Comparison of ENCODE assay signal across 8 mouse cellular contexts in the genomic region with DNA sequence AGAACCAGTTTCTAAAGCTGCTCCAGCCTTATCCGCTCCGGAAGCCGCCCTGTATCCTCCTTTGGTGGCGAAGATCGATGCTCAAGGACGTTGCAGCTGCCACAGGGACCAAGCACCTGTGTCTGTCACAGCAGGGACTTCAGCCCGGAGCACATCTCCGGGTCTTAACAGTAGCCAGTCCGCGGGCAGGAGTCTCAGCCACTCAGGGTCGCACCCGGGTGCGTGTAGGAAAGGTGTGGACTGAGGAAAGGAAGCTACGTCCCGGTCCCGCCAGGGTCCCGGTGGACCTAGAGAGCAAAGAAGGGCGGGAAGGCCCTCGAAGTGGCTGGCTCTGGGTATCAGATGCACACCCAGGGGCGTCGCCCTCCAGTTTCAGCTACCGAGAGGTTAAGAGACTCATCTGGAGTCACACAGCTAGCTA. TPM values are rescaled to one million over a fixed set of nuclear protein-coding genes. Genes with fewer than 3 reads are reported as not detected.
DNase-seq lines count a peak whose midpoint lies in the region; ATAC-seq and TF ChIP-seq lines count a peak whose summit lies in the region.

No protein-coding gene starts in this region.

- H3K36me3 ChIP-seq in CH12.LX (replicated peaks in 1 of 2; ENCODE audit: control insufficient read depth in 1 of 2, insufficient read depth in 1 of 2, low read length in 1 of 2): peaks cover 0 to 4% of the 10 kb centered on the region in 2 experiments
- H3K36me3 ChIP-seq in hindbrain, embryonic 14.5 days (replicated peaks; ENCODE audit: control insufficient read depth, insufficient read depth): no peaks in the 10 kb centered on the region
- no peaks in the 10 kb centered on the region for H3K36me3 ChIP-seq in limb, embryonic 15.5 days
- H3K36me3 ChIP-seq in midbrain, embryonic 13.5 days: no peaks in the 10 kb centered on the region

- H3K4me2 ChIP-seq in CH12.LX (ENCODE audit: insufficient read depth, low read depth, poor library complexity, severe bottlenecking): peak overlapping the region; percentile 57
- peak overlapping the region; percentile 51 for H3K4me2 ChIP-seq in hindbrain, embryonic 14.5 days (replicated peaks)
- peak overlapping the region; percentile 76 for H3K4me2 ChIP-seq in limb, embryonic 15.5 days
- peak overlapping the region; percentile 62 for H3K4me2 ChIP-seq in midbrain, embryonic 13.5 days (replicated peaks)

- no peaks in the 10 kb centered on the region for H3K27me3 ChIP-seq in CH12.LX (replicated peaks)
- peaks cover 70% of the 10 kb centered on the region for H3K27me3 ChIP-seq in hindbrain, embryonic 14.5 days (ENCODE audit: control insufficient read depth, insufficient read depth, low read length)
- H3K27me3 ChIP-seq in limb, embryonic 15.5 days: peaks cover 56% of the 10 kb centered on the region
- peaks cover 64% of the 10 kb centered on the region for H3K27me3 ChIP-seq in midbrain, embryonic 13.5 days

- WGBS in hindbrain, embryonic 14.5 days: 1% methylated on average over 22 of the region's 22 CpGs
- 1% methylated on average over 22 of the region's 22 CpGs for WGBS in limb, embryonic 15.5 days
- WGBS in midbrain, embryonic 13.5 days: under 1% methylated on average over 22 of the region's 22 CpGs

- peak overlapping the region; percentile 68; the same call in 1 of the 2 replicates for H3K9ac ChIP-seq in CH12.LX (ENCODE audit: insufficient read depth, low read depth)
- H3K9ac ChIP-seq in hindbrain, embryonic 14.5 days: peak overlapping the region; percentile 51; the same call in 1 of the 2 replicates
- H3K9ac ChIP-seq in limb, embryonic 15.5 days: 0 out of 2 replicates have a peak overlapping the region, but pooled peaks have one; percentile 15
- peak overlapping the region; percentile 43 for H3K9ac ChIP-seq in midbrain, embryonic 13.5 days (replicated peaks)

- no peak for TF ChIP-seq CTCF in CH12.LX (conservative IDR thresholded peaks at IDR 0.05 in 1 of 2, IDR thresholded peaks at IDR 0.05 in 1 of 2; ENCODE audit: low read depth in 2 of 2, low read length in 2 of 2)
- TF ChIP-seq CTCF in bone marrow macrophage, adult 2 months (IDR thresholded peaks at IDR 0.05; ENCODE audit: low read depth, low read length): no peak
- TF ChIP-seq CTCF in gastrocnemius, adult 2 months (IDR thresholded peaks at IDR 0.05): no peak

- H3K27ac ChIP-seq in CH12.LX (ENCODE audit: insufficient read depth, low read depth): peak overlapping the region; percentile 83
- no peak overlapping the region for H3K27ac ChIP-seq in bone marrow macrophage, adult 2 months (ENCODE audit: insufficient read depth, low read depth, low read length)
- peak overlapping the region; percentile 98 for H3K27ac ChIP-seq in gastrocnemius, adult 2 months
- H3K27ac ChIP-seq in hindbrain, embryonic 14.5 days: peak overlapping the region; percentile 15; the same call in 1 of the 2 replicates
- peak overlapping the region; percentile 73 for H3K27ac ChIP-seq in limb, embryonic 15.5 days
- peak overlapping the region; percentile 10; the same call in 1 of the 2 replicates for H3K27ac ChIP-seq in midbrain, embryonic 13.5 days

- no peak for TF ChIP-seq RAD21 in CH12.LX (IDR thresholded peaks at IDR 0.05; ENCODE audit: low read depth, low read length)

- TF ChIP-seq POLR2A in CH12.LX (IDR thresholded peaks at IDR 0.05; ENCODE audit: low read depth, low read length): peak; percentile 51; the same call in 1 of the 2 replicates
- TF ChIP-seq POLR2A in bone marrow macrophage, adult 2 months (IDR thresholded peaks at IDR 0.05; ENCODE audit: borderline replicate concordance, low read depth, low read length): no peak

- H3K79me2 ChIP-seq in CH12.LX (replicated peaks; ENCODE audit: control insufficient read depth, extremely low read depth, insufficient read depth, poor library complexity, severe bottlenecking): peaks cover 22% of the 10 kb centered on the region

- dilution Hi-C loops in CH12.LX (cut with MboI; ENCODE audit: extremely low pct_ligation_motif_present, extremely low pct_unique_long_range_greater_than_20kb, low sequenced_read_pairs): no loop called here

- TF ChIP-seq EP300 in CH12.LX (IDR thresholded peaks at IDR 0.05; ENCODE audit: low read length): peak; percentile 43; the same call in 1 of the 2 replicates

- intact Hi-C loops in gastrocnemius, adult 2 months (cut with DNase I): loop anchor here (2.0 to 5.0 kb wide), 2 partner anchors 45 to 133 kb away; partner anchors contain the start of gene Rps17

- peak overlapping the region; percentile 65 to 78 (median 76) for H3K4me3 ChIP-seq in CH12.LX (replicated peaks in 1 of 3; ENCODE audit: low read depth in 2 of 3, low read length in 2 of 3, poor library complexity in 1 of 3)
- H3K4me3 ChIP-seq in bone marrow macrophage, adult 2 months (ENCODE audit: insufficient read depth, low read length): peak overlapping the region; percentile 63
- H3K4me3 ChIP-seq in gastrocnemius, adult 2 months: peak overlapping the region; percentile 91
- H3K4me3 ChIP-seq in hindbrain, embryonic 14.5 days (replicated peaks; ENCODE audit: low read length): peak overlapping the region; percentile 35
- peak overlapping the region; percentile 54 for H3K4me3 ChIP-seq in limb, embryonic 15.5 days
- H3K4me3 ChIP-seq in midbrain, embryonic 13.5 days (replicated peaks): peak overlapping the region; percentile 47

- no peaks in the 10 kb centered on the region for H3K9me3 ChIP-seq in CH12.LX (replicated peaks; ENCODE audit: low read length)
- no peaks in the 10 kb centered on the region for H3K9me3 ChIP-seq in hindbrain, embryonic 14.5 days (ENCODE audit: control insufficient read depth, low read length)
- H3K9me3 ChIP-seq in limb, embryonic 15.5 days: no peaks in the 10 kb centered on the region
- H3K9me3 ChIP-seq in midbrain, embryonic 13.5 days: no peaks in the 10 kb centered on the region

- ATAC-seq in hindbrain, embryonic 14.5 days (ENCODE audit: low FRiP score): peak; percentile 36; the same call in 1 of the 2 replicates
- no peak for ATAC-seq in limb, embryonic 15.5 days (ENCODE audit: insufficient number of reproducible peaks, low FRiP score, low TSS enrichment, low read depth)
- ATAC-seq in midbrain, embryonic 13.5 days: peak; percentile 44

- peaks cover 5 to 49% of the 10 kb centered on the region in 2 experiments; a peak in 3 of 4 replicates for H3K4me1 ChIP-seq in CH12.LX (ENCODE audit: control insufficient read depth in 1 of 2, insufficient read depth in 2 of 2)
- H3K4me1 ChIP-seq in bone marrow macrophage, adult 2 months (ENCODE audit: control insufficient read depth, insufficient read depth, low read length): peaks cover 16% of the 10 kb centered on the region
- no peaks in the 10 kb centered on the region; the same call in 1 of the 2 replicates for H3K4me1 ChIP-seq in hindbrain, embryonic 14.5 days (replicated peaks; ENCODE audit: control insufficient read depth, insufficient read depth, low read length)
- H3K4me1 ChIP-seq in limb, embryonic 15.5 days: peaks cover 27% of the 10 kb centered on the region
- peaks cover 18% of the 10 kb centered on the region for H3K4me1 ChIP-seq in midbrain, embryonic 13.5 days (replicated peaks)

- peak; percentile 85 for DNase-seq in CH12.LX (ENCODE audit: extremely low read depth)
- DNase-seq in gastrocnemius, adult 2 months: peak; percentile 78
- no peak for DNase-seq in hindbrain, embryonic 14.5 days (ENCODE audit: low spot score)
- DNase-seq in spleen, postnatal 10 days (ENCODE audit: low spot score in 2 of 2): peak; percentile 48 to 64
- no peak for DNase-seq in Muller cell, postnatal 12 days (ENCODE audit: inconsistent ontology term)

- in situ Hi-C loops in CH12.LX (cut with MboI; ENCODE audit: low pct_ligation_motif_present, low pct_unique_long_range_greater_than_20kb, low sequenced_read_pairs): loop anchor here (10.0 kb wide), 1 partner anchor 63 kb away; no protein-coding TSS in a partner anchor

TF ChIP-seq in CH12.LX, 34 proteins besides CTCF, POLR2A, EP300 and RAD21 (continues in another document):
- TF ChIP-seq NRF1 (IDR thresholded peaks at IDR 0.05; ENCODE audit: low read depth, low read length): peak; percentile 66
- TF ChIP-seq PAX5 (IDR thresholded peaks at IDR 0.05; ENCODE audit: low read length): no peak
- TF ChIP-seq ELF1 (IDR thresholded peaks at IDR 0.05; ENCODE audit: low read depth, low read length): peak; percentile 48; the same call in 1 of the 2 replicates
- TF ChIP-seq HCFC1 (IDR thresholded peaks at IDR 0.05; ENCODE audit: low read depth, low read length): peak; percentile 56
- no peak for TF ChIP-seq ZKSCAN1 (IDR thresholded peaks at IDR 0.05; ENCODE audit: borderline replicate concordance, low read depth, low read length)
- no peak; the same call in 1 of the 2 replicates for TF ChIP-seq E2F4 (IDR thresholded peaks at IDR 0.05; ENCODE audit: insufficient replicate concordance, low read depth, low read length)
- TF ChIP-seq ETS1 (conservative IDR thresholded peaks at IDR 0.05; ENCODE audit: low read depth, low read length): no peak; the same call in 1 of the 2 replicates
- no peak for TF ChIP-seq JUN (IDR thresholded peaks at IDR 0.05; ENCODE audit: insufficient read depth, low read depth, low read length)
- peak; percentile 76; the same call in 1 of the 2 replicates for TF ChIP-seq MYC (IDR thresholded peaks at IDR 0.05; ENCODE audit: low read depth, low read length)
- TF ChIP-seq MXI1 (IDR thresholded peaks at IDR 0.05; ENCODE audit: low read depth, low read length): 0 out of 2 replicates have a peak, but pooled peaks have one; percentile 70
- peak; percentile 46; the same call in 1 of the 2 replicates for TF ChIP-seq CHD1 (IDR thresholded peaks at IDR 0.05; ENCODE audit: low read depth, low read length)
- TF ChIP-seq TCF12 (IDR thresholded peaks at IDR 0.05; ENCODE audit: low read depth, low read length): peak; percentile 88
- TF ChIP-seq MAFK (IDR thresholded peaks at IDR 0.05; ENCODE audit: insufficient replicate concordance, low read length): no peak
- peak; percentile 62; the same call in 1 of the 2 replicates for TF ChIP-seq MAZ (IDR thresholded peaks at IDR 0.05; ENCODE audit: low read depth, low read length)
- TF ChIP-seq ZMIZ1 (IDR thresholded peaks at IDR 0.05; ENCODE audit: low read depth, low read length): no peak
- TF ChIP-seq MEF2A (IDR thresholded peaks at IDR 0.05; ENCODE audit: borderline replicate concordance, low read depth, low read length): peak; percentile 57; the same call in 1 of the 2 replicates

RNA-seq across cellular contexts. Expression of gene Pde8a, which starts 1.1 kb away (rescaled TPM):
- total RNA-seq in CH12.LX (2012; rRNA removed): 8.1 and 9.1 TPM in 2 replicates
- total RNA-seq in CH12.LX (2014; rRNA removed): 8.0 and 8.3 TPM in 2 replicates
- 22.7 and 24.0 TPM in 2 replicates for polyA plus RNA-seq in CH12.LX (2012; ENCODE audit: insufficient read length, low read depth)
- 26.5 and 31.7 TPM in 2 replicates for polyA plus RNA-seq in bone marrow macrophage, adult 2 months (2012; ENCODE audit: insufficient read depth, insufficient read length, missing spikeins)
- total RNA-seq in gastrocnemius, adult 2 months (2021): 10 to 100 TPM in 1 of 2 experiments, 1 to 10 TPM in 1; 7.2 to 16.5 TPM
- polyA plus RNA-seq in hindbrain, embryonic 14.5 days (2014; fragmentation: Nextera tagmentation; extraction: Ambion mirVana): 2.6 and 2.9 TPM in 2 replicates
- 4.7 and 5.1 TPM in 2 replicates for polyA plus RNA-seq in limb, embryonic 15.5 days (2015; fragmentation: Nextera tagmentation; extraction: Ambion mirVana)
- 1.8 and 2.5 TPM in 2 replicates for polyA plus RNA-seq in midbrain, embryonic 13.5 days (2015; fragmentation: Nextera tagmentation; extraction: Ambion mirVana)

Comparison
In these comparisons a context has a peak if more than half of its experiments do, and no peak if none do; other contexts are left out.
1. DNase-seq: peak in CH12.LX (single experiment), gastrocnemius, adult 2 months (single experiment) and spleen, postnatal 10 days (2 of 2); none in hindbrain, embryonic 14.5 days (single experiment) and Muller cell, postnatal 12 days (single experiment).
2. H3K4me3 ChIP-seq: peak in every context shown above with its lines; median percentile 91 in gastrocnemius, adult 2 months; 76 in CH12.LX; 63 in bone marrow macrophage, adult 2 months; 54 in limb, embryonic 15.5 days; 47 in midbrain, embryonic 13.5 days; 35 in hindbrain, embryonic 14.5 days.
3. H3K9ac ChIP-seq: peak in every context shown above with its lines; median percentile 68 in CH12.LX; 51 in hindbrain, embryonic 14.5 days; 43 in midbrain, embryonic 13.5 days; 15 in limb, embryonic 15.5 days.
4. Peak in every context shown above with its lines, with median percentiles within 50 percentile points of each other: H3K4me2 ChIP-seq.